Mouse (Mus musculus): Measurements from ENCODE around the gene M1ap. TPM values are rescaled to one million over a fixed set of nuclear protein-coding genes. Genes with fewer than 3 reads are reported as not detected.

M1ap gene
- polyA plus RNA-seq, 1 experiment from 2014 or later: 2.4 TPM

- Histone ChIP-seq H3K4me1 (replicated peaks; ENCODE audit: control insufficient read depth, insufficient read depth, low read length) (peaks cover 22% of the 10 kb centered on the region), H3K9me3 (ENCODE audit: control insufficient read depth, low read length) (no peaks in the 10 kb centered on the region), H3K36me3 (ENCODE audit: control insufficient read depth, insufficient read depth, low read length) (peaks cover 19% of the 10 kb centered on the region), H3K4me2 (ENCODE audit: low read depth, low read length) (peak overlapping the region; percentile 95), H3K9ac (ENCODE audit: low read length) (peak overlapping the region; percentile 92), H3K27me3 (ENCODE audit: control insufficient read depth, insufficient read depth, low read depth, low read length) (no peaks in the 10 kb centered on the region), H3K4me3 (ENCODE audit: low read length) (peak overlapping the region; percentile 75), H3K27ac (ENCODE audit: low read length) (peak overlapping the region; percentile 62)
- WGBS: 1% methylated on average over 26 of the region's 26 CpGs
- 0 out of 2 replicates have a peak, but pooled peaks have one; percentile 2 for ATAC-seq (ENCODE audit: low read depth)
Measured at GRCm38 (mm10) chr6:83053136-83053960, 106.6 kb downstream of the M1ap start.

- Histone ChIP-seq H3K36me3 (ENCODE audit: control insufficient read depth, insufficient read depth, low read length) (peaks cover 19% of the 10 kb centered on the region), H3K9me3 (ENCODE audit: control insufficient read depth, low read length) (no peaks in the 10 kb centered on the region), H3K27me3 (ENCODE audit: control insufficient read depth, insufficient read depth, low read depth, low read length) (no peaks in the 10 kb centered on the region), H3K4me3 (ENCODE audit: low read length) (peak within 1 kb of the TSS; percentile 75), H3K9ac (ENCODE audit: low read length) (peak within 1 kb of the TSS; percentile 92), H3K27ac (ENCODE audit: low read length) (peak within 1 kb of the TSS; percentile 87), H3K4me1 (replicated peaks; ENCODE audit: control insufficient read depth, insufficient read depth, low read length) (peaks cover 22% of the 10 kb centered on the region), H3K4me2 (ENCODE audit: low read depth, low read length) (peak within 1 kb of the TSS; percentile 95)
- ATAC-seq (ENCODE audit: low read depth): peak; percentile 98
- WGBS: under 1% methylated on average over 59 of the region's 64 CpGs
Measured at GRCm38 (mm10) chr6:83054074-83054851, 107.6 kb downstream of the M1ap start, which contains the start of gene Aup1. TSS of gene Aup1 (plus strand) at chr6:83054521.

GRCm38 (mm10) chr6:83054871-83055431, 108.2 kb downstream of the M1ap start, which contains the start of gene Htra2:
TSS of gene Htra2 (minus strand) at chr6:83055273.
- no peaks in the 10 kb centered on the region for H3K27me3 ChIP-seq (ENCODE audit: control insufficient read depth, insufficient read depth, low read depth, low read length)
- peak within 1 kb of the TSS; percentile 92 for H3K9ac ChIP-seq (ENCODE audit: low read length)
- no peaks in the 10 kb centered on the region for H3K9me3 ChIP-seq (ENCODE audit: control insufficient read depth, low read length)
- H3K36me3 ChIP-seq (ENCODE audit: control insufficient read depth, insufficient read depth, low read length): peaks cover 19% of the 10 kb centered on the region
- peaks cover 22% of the 10 kb centered on the region for H3K4me1 ChIP-seq (replicated peaks; ENCODE audit: control insufficient read depth, insufficient read depth, low read length)
- H3K4me3 ChIP-seq (ENCODE audit: low read length): peak within 1 kb of the TSS; percentile 75
- peak; percentile 37 for ATAC-seq (ENCODE audit: low read depth)
- H3K4me2 ChIP-seq (ENCODE audit: low read depth, low read length): peak within 1 kb of the TSS; percentile 95
- H3K27ac ChIP-seq (ENCODE audit: low read length): peak within 1 kb of the TSS; percentile 87
- WGBS: under 1% methylated on average over 46 of the region's 50 CpGs

GRCm38 (mm10) chr6:83057790-83058189, 111.1 kb downstream of the M1ap start, which contains the start of gene Dqx1:
TSS of gene Dqx1 (plus strand) at chr6:83057844.
- Histone ChIP-seq H3K9me3 (ENCODE audit: control insufficient read depth, low read length) (no peaks in the 10 kb centered on the region), H3K27ac (ENCODE audit: low read length) (no peak within 1 kb of the TSS), H3K4me3 (ENCODE audit: low read length) (no peak within 1 kb of the TSS), H3K27me3 (ENCODE audit: control insufficient read depth, insufficient read depth, low read depth, low read length) (peaks cover 11% of the 10 kb centered on the region), H3K9ac (ENCODE audit: low read length) (no peak within 1 kb of the TSS), H3K4me1 (replicated peaks; ENCODE audit: control insufficient read depth, insufficient read depth, low read length) (peaks cover 17% of the 10 kb centered on the region), H3K4me2 (ENCODE audit: low read depth, low read length) (no peak within 1 kb of the TSS), H3K36me3 (ENCODE audit: control insufficient read depth, insufficient read depth, low read length) (peaks cover 5% of the 10 kb centered on the region)
- 0 out of 2 replicates have a peak, but pooled peaks have one; percentile 1 for ATAC-seq (ENCODE audit: low read depth)
- 34% methylated on average over 3 of the region's 3 CpGs for WGBS

GRCm38 (mm10) chr6:83058725-83059124, 112.0 kb downstream of the M1ap start:
- Histone ChIP-seq H3K27ac (ENCODE audit: low read length) (no peak overlapping the region), H3K9me3 (ENCODE audit: control insufficient read depth, low read length) (no peaks in the 10 kb centered on the region), H3K4me1 (replicated peaks; ENCODE audit: control insufficient read depth, insufficient read depth, low read length) (peaks cover 10% of the 10 kb centered on the region), H3K4me2 (ENCODE audit: low read depth, low read length) (no peak overlapping the region), H3K4me3 (ENCODE audit: low read length) (no peak overlapping the region), H3K36me3 (ENCODE audit: control insufficient read depth, insufficient read depth, low read length) (peaks cover 5% of the 10 kb centered on the region), H3K9ac (ENCODE audit: low read length) (no peak overlapping the region), H3K27me3 (ENCODE audit: control insufficient read depth, insufficient read depth, low read depth, low read length) (peaks cover 20% of the 10 kb centered on the region)
- no peak for ATAC-seq (ENCODE audit: low read depth)
- WGBS: 72% methylated on average over 2 of the region's 2 CpGs

GRCm38 (mm10) chr6:83065995-83066394, 119.3 kb downstream of the M1ap start:
- Histone ChIP-seq H3K27ac (ENCODE audit: low read length) (no peak overlapping the region), H3K4me2 (ENCODE audit: low read depth, low read length) (no peak overlapping the region), H3K4me1 (replicated peaks; ENCODE audit: control insufficient read depth, insufficient read depth, low read length) (no peaks in the 10 kb centered on the region; the same call in 1 of the 2 replicates), H3K36me3 (ENCODE audit: control insufficient read depth, insufficient read depth, low read length) (no peaks in the 10 kb centered on the region), H3K27me3 (ENCODE audit: control insufficient read depth, insufficient read depth, low read depth, low read length) (peaks cover 92% of the 10 kb centered on the region), H3K4me3 (ENCODE audit: low read length) (no peak overlapping the region), H3K9ac (ENCODE audit: low read length) (no peak overlapping the region), H3K9me3 (ENCODE audit: control insufficient read depth, low read length) (no peaks in the 10 kb centered on the region)
- 30% methylated on average over 8 of the region's 8 CpGs for WGBS
- ATAC-seq (ENCODE audit: low read depth): no peak

GRCm38 (mm10) chr6:83066441-83066840, 119.7 kb downstream of the M1ap start:
- no peak for ATAC-seq (ENCODE audit: low read depth)
- H3K4me2 ChIP-seq (ENCODE audit: low read depth, low read length): no peak overlapping the region
- H3K4me1 ChIP-seq (replicated peaks; ENCODE audit: control insufficient read depth, insufficient read depth, low read length): peaks cover 2% of the 10 kb centered on the region; the same call in 1 of the 2 replicates
- H3K9me3 ChIP-seq (ENCODE audit: control insufficient read depth, low read length): no peaks in the 10 kb centered on the region
- 26% methylated on average over 6 of the region's 6 CpGs for WGBS
- no peaks in the 10 kb centered on the region for H3K36me3 ChIP-seq (ENCODE audit: control insufficient read depth, insufficient read depth, low read length)
- H3K27me3 ChIP-seq (ENCODE audit: control insufficient read depth, insufficient read depth, low read depth, low read length): peaks cover 97% of the 10 kb centered on the region
- no peak overlapping the region for H3K27ac ChIP-seq (ENCODE audit: low read length)
- H3K4me3 ChIP-seq (ENCODE audit: low read length): no peak overlapping the region
- H3K9ac ChIP-seq (ENCODE audit: low read length): no peak overlapping the region

GRCm38 (mm10) chr6:83068221-83068620, 121.5 kb downstream of the M1ap start:
- Histone ChIP-seq H3K27ac (ENCODE audit: low read length) (no peak overlapping the region), H3K9ac (ENCODE audit: low read length) (no peak overlapping the region), H3K9me3 (ENCODE audit: control insufficient read depth, low read length) (no peaks in the 10 kb centered on the region), H3K4me3 (ENCODE audit: low read length) (peak overlapping the region; percentile 29), H3K4me1 (replicated peaks; ENCODE audit: control insufficient read depth, insufficient read depth, low read length) (peaks cover 2% of the 10 kb centered on the region; the same call in 1 of the 2 replicates), H3K27me3 (ENCODE audit: control insufficient read depth, insufficient read depth, low read depth, low read length) (peaks cover 96% of the 10 kb centered on the region), H3K4me2 (ENCODE audit: low read depth, low read length) (peak overlapping the region; percentile 45; the same call in 1 of the 2 replicates), H3K36me3 (ENCODE audit: control insufficient read depth, insufficient read depth, low read length) (no peaks in the 10 kb centered on the region)
- no peak for ATAC-seq (ENCODE audit: low read depth)
- WGBS: 6% methylated on average over 8 of the region's 8 CpGs

Measured in lung, embryonic 16.5 days (tissue).